Mouse (Mus musculus): Measurements from ENCODE around the gene 0610012G03Rik.

DNA sequence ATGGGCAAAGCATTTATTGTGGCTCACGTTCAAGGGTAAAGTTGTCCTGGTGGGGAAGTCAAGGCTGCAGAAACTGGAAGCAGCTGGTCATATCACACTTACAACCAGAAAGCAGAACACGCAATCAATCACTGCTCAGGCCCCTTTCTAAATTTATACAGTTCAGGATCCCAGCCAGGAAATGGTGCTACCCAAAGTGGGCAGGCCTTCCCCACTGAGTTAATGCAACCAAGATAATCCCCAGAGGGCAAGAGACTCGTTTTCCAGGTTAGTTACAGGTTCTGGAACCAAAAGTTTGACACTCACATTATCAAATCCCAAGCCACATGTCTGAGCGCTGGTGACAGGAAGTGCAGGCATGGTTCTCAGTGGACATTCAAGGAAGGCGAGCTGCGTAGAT, 9.4 kb downstream of the 0610012G03Rik start:
- no peak for TF ChIP-seq CTCF (IDR thresholded peaks at IDR 0.05; ENCODE audit: low read depth, low read length)
- TF ChIP-seq GATA1 (IDR thresholded peaks at IDR 0.05; ENCODE audit: borderline replicate concordance, low read length): no peak
- TF ChIP-seq POLR2AphosphoS5 (IDR thresholded peaks at IDR 0.05; ENCODE audit: insufficient replicate concordance, low read depth, low read length): no peak
- no peak for TF ChIP-seq TAL1 (conservative IDR thresholded peaks at IDR 0.05; ENCODE audit: low read depth, low read length)

Measured in G1E (cell line).